Mouse (Mus musculus) MEL (cell line): ENCODE data around the gene Atp8a2. TPM values are rescaled to one million over a fixed set of nuclear protein-coding genes. Genes with fewer than 3 reads are reported as not detected.

Experiments
- DNase-seq: peaks from one replicate; pipeline ENCODE4 v3.0.0; 2011; ENCODE audit warnings: low read depth, low spot score
- H3K27ac ChIP-seq: 2 replicates; pipeline ENCODE4 v1.5.1; 2012; ENCODE audit warnings: low read depth, mild to moderate bottlenecking, control low read depth, low read length, moderate library complexity; ENCODE audit not compliant: control insufficient read depth
- H3K27me3 ChIP-seq, 2 experiments: fragments of 150-350 bp in 1 of 2; sonication (generic) in 1 of 2; 2 replicates each; pipeline ENCODE4 v1.6.1; 2012; ENCODE audit warnings: low read length in 2 of 2, mild to moderate bottlenecking in 2 of 2, improper control_type of control experiment in 1 of 2, moderate library complexity in 1 of 2; ENCODE audit not compliant: insufficient read depth in 2 of 2, control insufficient read depth in 1 of 2
- H3K36me3 ChIP-seq, 2 experiments: 2 replicates each; pipeline ENCODE4 v1.6.1; 2012 to 2014; ENCODE audit warnings: low read length in 2 of 2, improper control_type of control experiment in 1 of 2, inconsistent platforms in 1 of 2, mild to moderate bottlenecking in 1 of 2; ENCODE audit not compliant: insufficient read depth in 2 of 2, control insufficient read depth in 1 of 2
- H3K4me1 ChIP-seq, 2 experiments: fragments of 150-350 bp in 1 of 2; sonication (generic) in 1 of 2; 2 replicates each; pipeline ENCODE4 v1.6.1; 2012; ENCODE audit warnings: low read length in 2 of 2, improper control_type of control experiment in 1 of 2, mild to moderate bottlenecking in 1 of 2; ENCODE audit not compliant: insufficient read depth in 2 of 2, control insufficient read depth in 1 of 2
- H3K4me3 ChIP-seq, 2 experiments: fragments of 150-350 bp in 1 of 2; sonication (generic) in 1 of 2; 2 replicates each; pipeline ENCODE4 v1.5.1; 2012; ENCODE audit warnings: low read depth in 2 of 2, low read length in 2 of 2, mild to moderate bottlenecking in 2 of 2, moderate library complexity in 2 of 2, control low read depth in 1 of 2, improper control_type of control experiment in 1 of 2; ENCODE audit not compliant: control insufficient read depth in 1 of 2, insufficient read depth in 1 of 2
- H3K79me2 ChIP-seq: 2 replicates; pipeline ENCODE4 v1.6.1; 2012; ENCODE audit warnings: mild to moderate bottlenecking, low read length, moderate library complexity; ENCODE audit not compliant: control insufficient read depth, poor library complexity, insufficient read depth
- H3K9ac ChIP-seq: 2 replicates; pipeline ENCODE4 v1.6.1; 2012; ENCODE audit warnings: low read depth, mild to moderate bottlenecking, control low read depth, low read length, moderate library complexity; ENCODE audit not compliant: control insufficient read depth, poor library complexity, severe bottlenecking
- H3K9me3 ChIP-seq: fragments of 150-350 bp; sonication (generic); replicated peaks from 2 replicates; pipeline ENCODE4 v1.6.1; 2012; ENCODE audit warnings: mild to moderate bottlenecking, low read length, improper control_type of control experiment, moderate library complexity; ENCODE audit not compliant: insufficient read depth
- ELF1 ChIP-seq: IDR thresholded peaks from 2 replicates; pipeline ENCODE4 v1.6.1; 2014; ENCODE audit warnings: low read depth, mild to moderate bottlenecking, inconsistent platforms, low read length, improper control_type of control experiment, moderate library complexity
- EP300 ChIP-seq, 2 experiments: IDR thresholded peaks; 2 replicates each; pipeline ENCODE4 v1.6.1; 2011; ENCODE audit warnings: improper control_type of control experiment in 2 of 2, low read length in 2 of 2, low read depth in 1 of 2, mild to moderate bottlenecking in 1 of 2
- KAT2A ChIP-seq: conservative IDR thresholded peaks from 2 replicates; pipeline ENCODE4 v1.6.1; 2012; ENCODE audit warnings: low read depth, low read length, improper control_type of control experiment, inconsistent platforms
- MAX ChIP-seq: IDR thresholded peaks from 2 replicates; pipeline ENCODE4 v1.6.1; 2011; ENCODE audit warnings: low read length, improper control_type of control experiment
- MEF2A ChIP-seq: IDR thresholded peaks from 2 replicates; pipeline ENCODE4 v1.6.1; 2014; ENCODE audit warnings: low read depth, mild to moderate bottlenecking, inconsistent platforms, low read length, improper control_type of control experiment; ENCODE audit not compliant: poor library complexity, insufficient replicate concordance, severe bottlenecking; ENCODE audit errors: extremely low read depth
- MXI1 ChIP-seq: IDR thresholded peaks from 2 replicates; pipeline ENCODE4 v1.6.1; 2011; ENCODE audit warnings: mild to moderate bottlenecking, low read depth, low read length, improper control_type of control experiment
- MYB ChIP-seq: IDR thresholded peaks from 2 replicates; pipeline ENCODE4 v1.6.1; 2011; ENCODE audit warnings: mild to moderate bottlenecking, low read depth, low read length, improper control_type of control experiment
- MYC ChIP-seq: IDR thresholded peaks from 2 replicates; pipeline ENCODE4 v1.6.1; 2011; ENCODE audit warnings: low read depth, mild to moderate bottlenecking, low read length, improper control_type of control experiment, moderate library complexity
- NELFE ChIP-seq: IDR thresholded peaks from 2 replicates; pipeline ENCODE4 v1.6.1; 2011; ENCODE audit warnings: low read depth, low read length, improper control_type of control experiment
- POLR2AphosphoS2 ChIP-seq: IDR thresholded peaks from 2 replicates; pipeline ENCODE4 v1.6.1; 2011; ENCODE audit warnings: low read length, improper control_type of control experiment
- POLR2AphosphoS5 ChIP-seq: IDR thresholded peaks from 2 replicates; pipeline ENCODE4 v1.6.1; 2012; ENCODE audit warnings: low read depth, borderline replicate concordance, mild to moderate bottlenecking, inconsistent platforms, low read length, moderate library complexity, mixed read lengths
- RAD21 ChIP-seq: IDR thresholded peaks from 2 replicates; pipeline ENCODE4 v1.6.1; 2011; ENCODE audit warnings: mild to moderate bottlenecking, low read depth, low read length, improper control_type of control experiment
- RCOR1 ChIP-seq: IDR thresholded peaks from 2 replicates; pipeline ENCODE4 v1.6.1; 2012; ENCODE audit warnings: low read depth, mild to moderate bottlenecking, inconsistent platforms, low read length, improper control_type of control experiment
- SIN3A ChIP-seq: IDR thresholded peaks from 2 replicates; pipeline ENCODE4 v1.6.1; 2012; ENCODE audit warnings: low read length, improper control_type of control experiment, inconsistent platforms
- SMC3 ChIP-seq: IDR thresholded peaks from 2 replicates; pipeline ENCODE4 v1.6.1; 2011; ENCODE audit warnings: low read depth, low read length, improper control_type of control experiment
- TAL1 ChIP-seq: IDR thresholded peaks from 2 replicates; pipeline ENCODE4 v1.6.1; 2012; ENCODE audit warnings: mild to moderate bottlenecking, inconsistent platforms, low read length, moderate library complexity, mixed read lengths
- TBP ChIP-seq: IDR thresholded peaks from 2 replicates; pipeline ENCODE4 v1.8.0; 2011; ENCODE audit warnings: low read depth, low read length, improper control_type of control experiment
- UBTF ChIP-seq: IDR thresholded peaks from 2 replicates; pipeline ENCODE4 v1.6.1; 2012; ENCODE audit warnings: low read depth, mild to moderate bottlenecking, inconsistent platforms, low read length, improper control_type of control experiment, moderate library complexity, borderline replicate concordance; ENCODE audit not compliant: insufficient read depth
- USF2 ChIP-seq, 2 experiments: IDR thresholded peaks; 2 replicates each; pipeline ENCODE4 v1.6.1; 2011 to 2012; ENCODE audit warnings: improper control_type of control experiment in 2 of 2, low read length in 2 of 2, borderline replicate concordance in 1 of 2, inconsistent platforms in 1 of 2, low read depth in 1 of 2, mild to moderate bottlenecking in 1 of 2; ENCODE audit not compliant: insufficient read depth in 1 of 2
- ZKSCAN1 ChIP-seq: IDR thresholded peaks from 2 replicates; pipeline ENCODE4 v1.6.1; 2012; ENCODE audit warnings: low read depth, mild to moderate bottlenecking, inconsistent platforms, low read length, improper control_type of control experiment, moderate library complexity
- polyA plus RNA-seq, 2 experiments: library from polyadenylated mRNA; stranded (reverse) in 1 of 2; unstranded in 1 of 2; fragments of >175 nt in 1 of 2; fragments of >200 nt in 1 of 2; gene quantifications; 2 replicates each; pipeline versions ENCODE4 v1.2.1 to v1.2.4; 2012; ENCODE audit warnings: low replicate concordance in 2 of 2, low read depth in 1 of 2; ENCODE audit not compliant: insufficient read length in 2 of 2, insufficient read depth in 1 of 2, missing spikeins in 1 of 2
- total RNA-seq: library from RNA; depleted of rRNA; stranded (reverse); fragments of 300-350 nt; gene quantifications from 2 replicates; pipeline ENCODE4 v1.2.3, GENCODE M21; 2012

Gene Atp8a2
- total and polyA plus RNA-seq, 3 experiments, result 0.29 to 0.39 TPM; not detected in 1

DNA sequence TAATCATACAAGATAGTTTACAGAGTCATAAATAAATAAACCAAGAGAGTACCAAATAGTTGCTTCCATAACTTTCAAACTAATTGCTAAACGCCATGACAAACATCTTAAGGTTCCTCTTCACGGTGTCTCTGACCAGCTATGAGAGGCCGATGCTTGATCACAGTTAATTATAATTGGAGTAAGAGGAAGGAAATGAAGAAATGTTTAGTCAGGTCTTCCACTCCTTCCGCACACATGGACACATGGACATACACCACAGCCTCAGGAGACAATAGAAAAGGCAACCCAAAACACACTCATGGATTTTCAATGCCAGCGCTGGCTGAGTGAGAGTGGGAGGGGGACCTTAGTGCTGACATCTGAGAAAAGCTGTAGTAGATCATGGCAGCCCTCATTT, 232.4 kb downstream of the Atp8a2 start:
- no peaks in the 10 kb centered on the region for H3K79me2 ChIP-seq
- no peak for DNase-seq
- no peaks in the 10 kb centered on the region for H3K27me3 ChIP-seq
- no peak overlapping the region for H3K4me3 ChIP-seq
- H3K27ac ChIP-seq, result no peak overlapping the region
- H3K36me3 ChIP-seq, result no peaks in the 10 kb centered on the region
- no peak overlapping the region for H3K9ac ChIP-seq
- TF ChIP-seq EP300 (IDR thresholded peaks at IDR 0.05; ENCODE audit: low read depth in 1 of 2, low read length in 2 of 2), result no peak
- TF ChIP-seq TAL1, result no peak
- TF ChIP-seq MXI1, result no peak
- no peaks in the 10 kb centered on the region for H3K4me1 ChIP-seq
- H3K9me3 ChIP-seq, result no peaks in the 10 kb centered on the region

DNA sequence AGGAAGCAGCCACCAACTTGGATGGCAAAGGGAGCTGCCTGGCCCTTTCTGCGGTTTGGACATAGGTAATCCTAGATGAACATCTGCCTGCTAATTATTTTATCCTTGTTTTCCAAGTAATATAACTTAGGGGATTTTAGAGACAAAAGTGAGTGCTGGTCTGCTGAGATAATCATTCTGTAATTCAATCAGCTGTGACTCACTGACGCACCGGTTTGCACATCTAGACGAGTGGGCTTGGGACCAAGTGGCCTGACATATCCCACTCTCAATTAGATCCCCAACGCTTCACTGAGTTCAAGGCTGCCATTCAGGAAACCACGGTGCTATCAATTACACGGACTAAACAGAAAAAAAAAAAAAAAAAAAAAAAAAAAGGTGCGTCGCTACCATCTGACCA, 236.0 kb downstream of the Atp8a2 start:
- Histone ChIP-seq H3K9ac (no peak overlapping the region), H3K4me3 (no peak overlapping the region), H3K4me1 (no peaks in the 10 kb centered on the region), H3K27ac (no peak overlapping the region), H3K27me3 (no peaks in the 10 kb centered on the region), H3K9me3 (no peaks in the 10 kb centered on the region), H3K79me2 (no peaks in the 10 kb centered on the region), H3K36me3 (no peaks in the 10 kb centered on the region)
- TF ChIP-seq ELF1 (no peak), POLR2AphosphoS2 (no peak), USF2 (IDR thresholded peaks at IDR 0.05; ENCODE audit: borderline replicate concordance in 1 of 2, insufficient read depth in 1 of 2, low read depth in 1 of 2, low read length in 2 of 2) (no peak), KAT2A (no peak), TBP (no peak), SIN3A (no peak), RCOR1 (no peak), POLR2AphosphoS5 (no peak), MEF2A (no peak), TAL1 (no peak), MAX (no peak), SMC3 (no peak), RAD21 (no peak), ZKSCAN1 (no peak), MYC (no peak), MYB (no peak), NELFE (no peak), UBTF (no peak), EP300 (IDR thresholded peaks at IDR 0.05; ENCODE audit: low read depth in 1 of 2, low read length in 2 of 2) (no peak), MXI1 (no peak)
- DNase-seq, result no peak
